Mouse (Mus musculus) liver, adult 2 months (tissue): ENCODE results near the gene Stk4. TPM values are rescaled to one million over a fixed set of nuclear protein-coding genes. Genes with fewer than 3 reads are reported as not detected.

Source experiments
- DNase-seq: peaks from one replicate; pipeline ENCODE4 v3.0.0-alpha.2; 2011; ENCODE audit warnings: low read depth, low spot score; ENCODE audit errors: extremely low read depth
- H3K27ac ChIP-seq: fragments of 200-500 bp; replicated peaks from 2 replicates; pipeline ENCODE4 v1.5.1; 2012; ENCODE audit warnings: low read depth, mild to moderate bottlenecking, control low read depth, inconsistent platforms, low read length; ENCODE audit not compliant: insufficient read depth
- H3K27me3 ChIP-seq: fragments of 200-500 bp; 2 replicates; pipeline ENCODE4 v1.6.1; 2012; ENCODE audit warnings: mild to moderate bottlenecking, moderate library complexity, low read length, inconsistent platforms; ENCODE audit not compliant: control insufficient read depth, insufficient read depth
- H3K36me3 ChIP-seq: fragments of 200-500 bp; 2 replicates; pipeline ENCODE4 v1.6.1; 2012; ENCODE audit warnings: low read length, inconsistent platforms; ENCODE audit not compliant: control insufficient read depth, insufficient read depth
- H3K4me1 ChIP-seq: fragments of 200-500 bp; 2 replicates; pipeline ENCODE4 v1.6.1; 2011; ENCODE audit warnings: low read length; ENCODE audit not compliant: control insufficient read depth, insufficient read depth
- H3K4me3 ChIP-seq: fragments of 200-500 bp; 2 replicates; pipeline ENCODE4 v1.5.1; 2011; ENCODE audit warnings: low read depth, mild to moderate bottlenecking, control low read depth, low read length, moderate library complexity; ENCODE audit not compliant: insufficient read depth
- H3K79me2 ChIP-seq: fragments of 200-500 bp; 2 replicates; pipeline ENCODE4 v1.6.1; 2012; ENCODE audit warnings: inconsistent platforms, mild to moderate bottlenecking, low read length, moderate library complexity; ENCODE audit not compliant: control insufficient read depth, insufficient read depth
- H3K9ac ChIP-seq: fragments of 200-500 bp; 2 replicates; pipeline ENCODE4 v1.6.1; 2012; ENCODE audit warnings: low read depth, mild to moderate bottlenecking, control low read depth, inconsistent platforms, low read length
- CTCF ChIP-seq: fragments of 200-500 bp; IDR thresholded peaks from 2 replicates; pipeline ENCODE4 v1.5.1; 2011; ENCODE audit warnings: low read depth, low read length, control low read depth
- POLR2A ChIP-seq: fragments of 200-500 bp; IDR thresholded peaks from 2 replicates; pipeline ENCODE4 v1.6.1; 2011; ENCODE audit warnings: low read length, control low read depth; ENCODE audit not compliant: insufficient read depth; ENCODE audit errors: extremely low read depth
- WGBS: fragments of 180-500 bp; shearing (Covaris S2); methylation state at CpG from one replicate; pipeline ENCODE4 v1.1.7; 2018; 5-methylcytosine and 5-hydroxymethylcytosine counted together
- polyA plus RNA-seq: library from polyadenylated mRNA; depleted of rRNA; stranded (reverse); fragments of >200 nt; gene quantifications from 2 replicates; pipeline ENCODE4 v1.2.3, GENCODE M21; 2012
- total RNA-seq: library from RNA; depleted of rRNA; stranded (reverse); fragments of >200 nt; gene quantifications from 2 replicates; pipeline ENCODE4 v1.2.3, GENCODE M21; 2014

Gene Stk4
- total and polyA plus RNA-seq, 2 experiments: 4.7 to 13.9 TPM

- Histone ChIP-seq H3K4me1 (peaks cover 4% of the 10 kb centered on the region), H3K27me3 (no peaks in the 10 kb centered on the region), H3K79me2 (no peaks in the 10 kb centered on the region), H3K36me3 (peaks cover 2% of the 10 kb centered on the region), H3K27ac (no peak overlapping the region), H3K9ac (no peak overlapping the region), H3K4me3 (no peak overlapping the region)
- DNase-seq: no peak
- TF ChIP-seq POLR2A (no peak), CTCF (no peak)
- WGBS: 67% methylated on average over 2 of the region's 2 CpGs
Measured at GRCm38 (mm10) chr2:164158838-164159237, 88.7 kb downstream of the Stk4 start.

GRCm38 (mm10) chr2:164161515-164162055 is 91.5 kb downstream of the Stk4 start:
- no peaks in the 10 kb centered on the region for H3K79me2 ChIP-seq
- no peak for TF ChIP-seq CTCF
- no peak for TF ChIP-seq POLR2A
- H3K27me3 ChIP-seq: no peaks in the 10 kb centered on the region
- H3K9ac ChIP-seq: no peak overlapping the region
- H3K4me1 ChIP-seq: peaks cover 4% of the 10 kb centered on the region
- H3K36me3 ChIP-seq: no peaks in the 10 kb centered on the region
- no peak overlapping the region for H3K27ac ChIP-seq
- 59% methylated on average over 11 of the region's 11 CpGs for WGBS
- no peak for DNase-seq
- no peak overlapping the region for H3K4me3 ChIP-seq

- TF ChIP-seq CTCF (no peak), POLR2A (no peak)
- DNase-seq: no peak
- H3K27me3 ChIP-seq: peaks cover 8% of the 10 kb centered on the region
- H3K79me2 ChIP-seq: no peaks in the 10 kb centered on the region
- H3K36me3 ChIP-seq: no peaks in the 10 kb centered on the region
- no peak overlapping the region for H3K4me3 ChIP-seq
- H3K4me1 ChIP-seq: peaks cover 4% of the 10 kb centered on the region
- 81% methylated on average over 5 of the region's 5 CpGs for WGBS
- H3K27ac ChIP-seq: no peak overlapping the region
- no peak overlapping the region for H3K9ac ChIP-seq
Measured at GRCm38 (mm10) chr2:164164941-164165340, 94.8 kb downstream of the Stk4 start.

- H3K4me3 ChIP-seq: no peak overlapping the region
- H3K4me1 ChIP-seq: no peaks in the 10 kb centered on the region; the same call in 1 of the 2 replicates
- no peak for TF ChIP-seq CTCF
- no peak for TF ChIP-seq POLR2A
- no peaks in the 10 kb centered on the region for H3K79me2 ChIP-seq
- H3K27ac ChIP-seq: no peak overlapping the region
- no peak for DNase-seq
- no peak overlapping the region for H3K9ac ChIP-seq
- 11% methylated on average over 90 of the region's 90 CpGs for WGBS
- H3K27me3 ChIP-seq: peaks cover 8% of the 10 kb centered on the region
- no peaks in the 10 kb centered on the region for H3K36me3 ChIP-seq
Measured at GRCm38 (mm10) chr2:164167752-164168570, 97.8 kb downstream of the Stk4 start.

- Histone ChIP-seq H3K36me3 (no peaks in the 10 kb centered on the region), H3K27me3 (peaks cover 8% of the 10 kb centered on the region), H3K4me3 (no peak overlapping the region), H3K9ac (no peak overlapping the region), H3K79me2 (no peaks in the 10 kb centered on the region), H3K4me1 (no peaks in the 10 kb centered on the region), H3K27ac (no peak overlapping the region)
- DNase-seq: no peak
- TF ChIP-seq CTCF (no peak), POLR2A (no peak)
- 8% methylated on average over 42 of the region's 42 CpGs for WGBS
Measured at GRCm38 (mm10) chr2:164168571-164168946, 98.4 kb downstream of the Stk4 start.

GRCm38 (mm10) chr2:164170326-164170725 is 100.2 kb downstream of the Stk4 start:
- H3K79me2 ChIP-seq: no peaks in the 10 kb centered on the region
- H3K27me3 ChIP-seq: peaks cover 8% of the 10 kb centered on the region
- TF ChIP-seq POLR2A (no peak), CTCF (no peak)
- 13% methylated on average over 11 of the region's 11 CpGs for WGBS
- no peak overlapping the region for H3K27ac ChIP-seq
- no peak for DNase-seq
- H3K36me3 ChIP-seq: no peaks in the 10 kb centered on the region
- no peaks in the 10 kb centered on the region for H3K4me1 ChIP-seq
- no peak overlapping the region for H3K4me3 ChIP-seq
- H3K9ac ChIP-seq: no peak overlapping the region
